Mouse (Mus musculus): ENCODE data around the gene Dars2.
A peak's percentile ranks its signal among the peaks of the same experiment; 100 is the strongest.

Dars2 gene

DNA sequence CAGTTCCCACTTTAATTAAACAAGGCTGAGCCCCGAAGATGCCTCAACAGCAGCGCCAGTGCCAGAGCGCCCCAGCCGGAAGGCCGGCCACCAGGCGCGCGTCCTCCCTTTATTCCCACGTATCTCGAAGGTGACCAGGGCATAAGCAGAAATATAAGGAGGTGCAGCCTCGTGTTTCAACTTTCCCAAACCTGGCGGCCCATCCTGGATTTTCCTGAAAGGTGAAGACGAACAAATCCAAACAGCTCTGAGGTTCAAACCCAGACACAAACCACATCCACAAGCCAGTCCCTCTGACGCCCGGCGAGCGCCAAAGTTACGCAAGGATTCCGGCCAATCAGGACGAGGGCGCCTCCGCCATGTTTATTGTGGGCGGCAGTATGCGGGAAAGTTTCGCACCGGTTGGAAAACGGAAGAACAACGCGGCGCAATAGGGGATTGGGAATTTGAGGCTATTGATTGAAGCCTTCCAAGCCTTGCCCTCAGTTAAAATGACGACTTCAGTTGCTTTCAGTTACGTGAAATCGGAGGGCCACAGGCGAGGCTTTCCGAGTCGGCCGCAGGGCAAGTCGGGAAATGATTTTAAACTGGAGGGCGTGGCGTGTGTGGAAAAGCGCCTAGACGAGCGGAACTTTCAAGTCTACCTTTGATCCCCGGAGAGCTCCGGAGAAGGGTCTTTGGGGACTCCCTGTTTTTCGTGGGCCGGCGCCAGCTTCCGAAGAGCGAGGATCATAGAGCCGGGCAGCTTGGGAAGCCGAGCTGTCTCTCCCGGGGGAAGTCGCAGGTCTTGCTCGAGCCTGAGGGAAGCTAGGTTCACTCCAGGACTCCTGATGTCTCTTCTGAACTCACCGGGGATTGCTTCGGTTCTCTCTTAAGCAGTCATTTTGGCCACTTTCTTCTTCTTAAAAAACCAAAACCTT is at the start of gene Dars2, which contains the start of gene Cenpl:
TSS of gene Dars2 (minus strand) at position 307 of the 920 bp plus-strand sequence.
TSS of gene Cenpl (plus strand) at position 362 of the 920 bp plus-strand sequence.
- peak; percentile 93 for DNase-seq (ENCODE audit: low read depth, low spot score)

DNA sequence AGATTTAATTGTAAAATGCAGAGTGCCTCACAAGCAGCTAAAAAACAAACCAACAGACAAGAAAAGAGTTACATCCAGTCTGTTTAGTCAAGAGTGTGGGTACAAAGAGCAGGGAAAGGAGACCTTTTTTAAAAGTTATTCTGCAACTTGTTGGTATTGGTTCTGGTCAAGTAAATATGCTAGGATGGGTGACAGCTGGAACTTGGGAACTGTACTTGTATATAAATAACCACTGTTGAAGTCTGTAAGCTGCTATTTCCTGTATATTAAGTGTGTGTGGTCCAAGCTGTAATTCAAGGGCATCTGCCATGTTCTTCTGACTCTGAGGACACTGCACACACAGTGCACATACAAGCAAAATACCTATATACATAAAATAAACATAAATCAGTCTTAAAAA is 44.1 kb upstream of the Dars2 start:
- DNase-seq (ENCODE audit: low read depth, low spot score): no peak

DNA sequence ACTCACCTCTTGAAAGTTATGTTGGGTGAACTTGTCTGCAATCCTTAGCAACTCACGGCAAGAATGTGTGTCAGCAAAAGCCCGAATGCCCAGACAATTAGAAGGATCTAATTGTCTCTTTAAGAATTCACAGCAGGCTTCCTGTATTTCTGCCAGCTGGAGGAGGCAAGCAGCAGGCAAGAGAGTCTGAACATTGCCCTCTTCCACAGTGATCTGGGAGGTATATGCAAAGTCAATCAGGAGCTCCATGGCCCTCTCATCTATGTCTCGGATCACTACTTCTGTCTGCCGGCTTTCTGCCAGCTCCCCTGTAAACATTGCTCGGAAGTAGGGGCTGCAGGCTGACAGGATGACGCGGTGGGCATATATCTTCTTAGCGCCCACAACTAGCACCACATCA is 38.8 kb upstream of the Dars2 start:
- DNase-seq (ENCODE audit: low read depth, low spot score): no peak

DNA sequence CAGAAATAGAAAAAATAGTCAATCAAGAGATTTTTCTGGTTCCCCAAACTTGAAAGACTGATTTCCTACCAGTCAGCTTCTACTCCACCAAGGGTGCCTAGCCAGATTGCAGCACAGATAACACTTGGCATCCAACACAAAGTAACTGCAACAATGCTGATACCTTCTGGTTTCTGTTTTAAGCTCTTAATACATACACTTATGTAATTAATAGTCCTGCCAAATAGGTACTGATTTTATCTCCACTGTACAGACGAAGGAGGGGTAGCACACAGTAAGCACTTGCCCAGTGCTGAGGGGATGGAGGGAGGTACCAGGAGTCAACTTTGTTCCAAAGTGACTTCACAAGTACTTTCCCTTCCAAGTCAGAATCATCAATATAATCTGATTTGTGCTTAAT is 33.4 kb upstream of the Dars2 start:
- no peak for DNase-seq (ENCODE audit: low read depth, low spot score)

DNA sequence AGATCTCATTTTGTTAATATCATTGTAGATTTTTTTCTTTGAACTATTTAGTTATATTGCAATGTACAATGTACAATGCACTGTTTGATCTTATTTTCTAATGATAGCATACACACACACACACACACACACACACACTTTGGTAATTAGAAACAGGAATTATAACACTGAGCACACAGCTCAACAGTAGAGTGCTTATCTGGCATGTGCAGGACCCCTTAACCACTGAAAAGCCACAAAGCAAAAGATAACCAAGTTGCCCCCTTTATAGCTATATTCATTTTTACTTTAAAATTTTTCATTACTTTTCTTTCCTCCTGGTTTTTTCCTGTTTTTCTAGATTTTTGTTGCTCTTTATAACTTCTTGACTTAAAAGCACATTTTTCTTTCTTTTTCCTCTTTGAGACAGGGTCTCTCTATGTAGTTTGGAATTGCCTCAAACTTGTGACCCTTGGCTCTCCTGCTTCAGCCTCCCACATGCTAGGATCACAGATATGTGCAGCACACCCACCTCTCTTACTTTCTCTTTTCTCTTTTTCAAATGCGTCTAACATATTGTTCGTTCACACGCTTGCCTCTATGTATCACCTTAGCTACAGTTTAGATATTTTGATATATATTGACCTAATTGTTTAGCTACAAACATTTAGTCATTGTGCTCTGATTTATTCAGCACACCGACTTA is 29.4 kb upstream of the Dars2 start:
- no peak for DNase-seq (ENCODE audit: low read depth, low spot score)

DNA sequence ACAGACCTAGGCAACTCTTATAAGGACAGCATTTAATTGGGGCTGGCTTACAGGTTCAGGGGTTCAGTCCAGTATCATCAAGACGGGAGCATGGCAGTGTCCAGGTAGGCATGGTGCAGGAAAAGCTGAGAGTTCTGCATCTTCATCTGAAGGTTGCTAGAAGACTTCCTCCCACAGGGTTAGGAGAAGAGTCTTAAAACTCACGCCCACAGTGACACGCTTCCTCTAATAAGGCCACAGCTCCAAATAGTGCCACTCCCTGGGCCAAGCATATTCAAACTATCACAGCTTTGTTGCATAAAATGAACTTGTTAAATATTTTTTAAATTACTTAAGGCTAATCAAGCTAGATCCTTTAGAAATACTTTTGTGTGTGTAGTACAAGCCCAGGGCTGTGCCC is 6.8 kb upstream of the Dars2 start:
- no peak for DNase-seq (ENCODE audit: low read depth, low spot score)

DNA sequence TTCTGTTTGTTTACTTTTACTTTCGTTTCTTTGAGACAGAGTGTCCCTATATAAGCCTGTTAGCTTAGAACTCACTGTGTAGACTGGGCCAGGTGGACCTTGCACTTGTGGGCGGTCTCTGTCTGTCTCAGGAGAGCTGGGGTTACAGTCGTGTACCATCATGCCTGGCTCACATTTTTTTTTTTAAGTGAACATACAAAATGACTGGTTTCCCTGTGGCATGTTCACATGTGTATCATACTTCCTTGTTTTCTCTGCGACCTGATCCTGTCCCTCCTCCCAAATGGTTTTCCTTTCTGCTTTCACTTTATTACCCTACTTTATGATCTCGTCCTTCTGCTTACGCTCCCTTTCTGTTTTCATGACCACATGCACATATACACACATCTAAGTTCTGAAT is 5.8 kb upstream of the Dars2 start:
- DNase-seq (ENCODE audit: low read depth, low spot score): no peak

DNA sequence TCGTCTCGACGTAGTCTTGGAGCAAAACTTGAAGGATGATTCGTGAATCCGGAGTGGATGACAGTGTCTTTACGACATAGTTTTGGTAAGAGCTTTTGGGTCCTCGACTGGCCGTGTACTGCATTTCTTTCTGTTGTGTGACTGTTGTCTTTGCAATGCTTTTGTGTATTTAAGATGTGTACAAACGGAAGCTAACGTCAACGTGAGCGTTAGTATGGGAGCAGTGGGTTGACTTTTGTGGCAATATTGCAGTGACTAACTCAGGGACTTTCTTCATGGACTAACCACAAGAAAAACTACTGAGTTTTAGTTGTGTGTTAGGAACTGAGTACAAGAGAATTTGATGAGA is 788 bp upstream of the Dars2 start:
- no peak for DNase-seq (ENCODE audit: low read depth, low spot score)

DNA sequence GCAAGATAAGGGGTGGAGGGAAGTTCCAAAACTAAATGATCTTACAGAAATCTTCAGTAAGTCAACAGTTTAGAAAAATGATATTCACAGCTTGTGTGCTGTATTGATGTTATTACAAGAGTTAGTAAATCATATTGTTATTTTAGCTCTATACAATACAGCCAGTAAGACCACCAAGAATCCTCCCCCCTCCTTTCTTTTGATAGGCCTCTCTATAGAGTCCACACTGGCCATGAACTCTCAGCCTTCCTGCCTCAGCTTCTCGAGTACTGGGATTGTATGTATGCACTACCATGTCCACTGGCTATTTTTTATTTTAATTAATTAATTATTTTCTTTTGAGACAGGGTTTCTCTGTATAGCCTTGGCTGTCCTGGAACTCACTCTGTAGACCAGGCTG is 7.1 kb downstream of the Dars2 start:
- DNase-seq (ENCODE audit: low read depth, low spot score): no peak

DNA sequence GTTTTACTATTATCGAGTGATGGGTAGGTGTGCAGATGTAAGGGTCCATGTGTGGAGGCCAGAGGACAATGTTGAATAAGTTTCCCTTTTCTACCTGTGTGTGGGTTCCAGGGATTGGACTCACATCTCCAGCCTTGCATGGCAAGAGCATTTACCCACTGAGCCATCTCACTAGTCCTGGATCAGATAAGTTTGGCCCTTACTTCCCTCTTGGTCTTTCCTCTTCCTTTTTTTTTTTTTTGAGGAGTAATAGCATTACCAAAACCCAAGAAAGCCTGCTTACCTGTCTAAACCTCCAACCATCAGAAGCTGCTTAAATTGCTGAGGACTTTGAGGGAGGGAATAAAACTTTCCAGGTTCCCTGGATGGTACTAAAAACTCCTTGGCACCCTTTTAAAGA is 13.3 kb downstream of the Dars2 start:
- DNase-seq (ENCODE audit: low read depth, low spot score): no peak

DNA sequence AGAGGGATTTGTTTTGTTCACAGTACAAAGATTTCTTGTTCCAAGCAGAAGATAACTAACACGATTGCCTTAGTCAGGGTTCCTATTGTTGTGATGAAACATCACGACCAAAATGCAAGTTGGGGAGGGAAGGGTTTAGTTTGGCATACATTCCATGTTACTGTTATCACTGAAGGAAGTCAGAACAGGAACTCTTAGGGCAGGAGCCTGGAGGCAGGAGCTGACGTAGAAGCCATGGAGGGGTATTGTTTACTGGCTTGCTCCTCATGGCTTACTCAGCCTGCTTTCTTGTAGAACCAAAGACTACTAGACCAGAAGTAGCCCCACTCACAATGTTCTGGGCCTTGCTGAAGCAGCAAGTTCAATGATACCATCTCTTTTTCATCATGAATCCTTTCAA is 23.5 kb downstream of the Dars2 start:
- no peak for DNase-seq (ENCODE audit: low read depth, low spot score)

DNA sequence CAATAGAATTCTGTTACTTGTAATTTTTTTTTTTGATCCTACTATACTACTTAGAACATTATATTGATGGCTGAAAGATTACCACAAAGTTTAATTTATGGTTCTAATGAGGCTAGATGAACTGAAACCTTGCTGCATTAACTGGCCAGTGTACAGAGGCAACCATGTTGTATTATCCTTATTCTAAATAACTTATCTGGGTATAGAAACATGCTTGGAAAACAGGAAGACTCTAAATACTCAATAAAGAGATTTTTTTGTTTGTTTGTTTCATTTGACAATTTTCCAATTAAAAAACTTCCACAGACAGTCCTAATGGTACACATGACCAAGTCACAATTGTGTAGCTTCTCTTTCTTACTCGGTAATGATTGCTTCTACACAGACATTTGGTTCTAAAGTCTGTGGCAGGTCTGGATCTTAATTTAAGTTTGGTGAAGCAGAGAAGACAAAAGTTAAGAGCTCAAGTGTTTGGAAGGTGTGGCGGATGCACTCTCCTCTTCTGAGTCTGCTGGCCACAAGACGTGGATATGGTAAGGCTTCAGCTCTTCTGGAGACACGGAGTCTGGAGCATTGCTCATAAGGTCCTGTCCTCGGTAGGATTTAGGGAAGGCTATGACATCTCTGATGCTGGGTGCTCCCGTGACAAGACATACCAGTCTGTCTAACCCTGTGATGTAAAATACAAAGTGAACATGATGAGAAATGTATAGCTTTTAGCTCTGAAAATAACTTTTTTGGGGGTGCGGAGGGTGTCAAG is 29.0 kb downstream of the Dars2 start:
- no peak for DNase-seq (ENCODE audit: low read depth, low spot score)

DNA sequence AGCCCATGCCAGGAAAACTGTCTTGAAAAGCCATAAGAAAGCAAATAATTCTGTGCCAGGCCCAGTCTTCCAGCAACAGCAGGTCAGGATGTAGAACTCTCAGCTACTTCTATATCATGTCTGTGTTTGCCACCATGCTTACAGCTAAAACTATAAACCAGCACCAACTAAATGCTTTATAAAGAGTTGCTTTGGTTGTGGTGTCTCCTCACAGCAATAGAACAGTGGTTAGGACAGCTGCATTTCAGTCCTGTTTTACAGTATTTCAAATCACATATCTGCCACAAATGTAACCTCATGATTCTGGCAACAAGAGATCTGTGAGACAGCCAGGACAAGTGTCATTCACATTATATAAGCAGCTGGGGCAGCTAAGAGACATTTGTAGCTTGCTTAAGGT is 29.6 kb downstream of the Dars2 start:
- no peak for DNase-seq (ENCODE audit: low read depth, low spot score)

DNA sequence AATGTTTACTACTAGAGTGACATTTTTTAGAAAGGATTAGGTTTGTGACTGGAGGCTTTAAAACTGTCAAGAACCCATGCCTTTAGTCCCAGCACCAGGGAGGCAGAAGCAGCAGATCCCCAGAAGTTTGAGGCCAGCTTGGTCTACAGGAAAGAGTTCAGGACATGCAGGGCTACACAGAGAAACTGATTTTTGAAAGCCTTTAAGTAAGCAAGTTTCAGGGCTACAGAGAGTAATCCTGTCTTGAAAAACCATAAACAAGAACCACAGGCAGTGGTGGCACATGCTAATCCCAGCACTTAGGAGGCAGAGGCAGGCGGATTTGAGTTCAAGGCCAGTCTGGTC is 30.1 kb downstream of the Dars2 start:
- no peak for DNase-seq (ENCODE audit: low read depth, low spot score)

DNA sequence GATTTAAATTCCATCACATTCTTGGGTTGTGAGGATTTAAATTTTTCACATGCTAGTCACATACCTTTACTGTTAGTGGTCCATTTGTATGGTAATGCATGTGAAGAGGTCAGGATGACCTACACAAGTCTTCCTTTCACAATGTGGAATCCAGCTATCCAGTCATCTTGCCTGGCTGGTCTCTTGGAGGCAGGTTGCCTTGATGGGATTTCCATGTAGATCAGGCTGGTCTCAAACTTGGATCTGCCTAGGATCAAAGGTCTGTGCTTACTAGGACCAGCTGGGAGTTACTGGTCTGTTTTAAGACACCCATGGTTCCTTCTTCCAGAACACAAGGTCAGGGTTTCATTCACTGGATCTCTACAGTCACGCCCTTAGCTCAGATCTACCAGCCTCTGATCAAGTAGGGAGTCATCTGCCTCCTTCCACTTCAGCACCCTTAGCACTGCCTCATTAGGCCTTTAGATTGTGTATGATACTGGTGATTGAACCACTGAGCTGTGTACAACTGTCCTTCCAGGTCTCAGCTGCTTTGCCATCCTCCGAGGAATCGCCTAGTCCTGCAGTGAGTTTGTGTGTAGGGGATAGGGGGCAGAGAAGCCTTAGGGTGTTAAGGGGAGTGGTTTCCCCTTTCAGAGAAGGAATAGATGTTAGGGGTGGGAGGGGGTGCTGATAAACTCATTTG is 30.6 kb downstream of the Dars2 start:
- DNase-seq (ENCODE audit: low read depth, low spot score): no peak

DNA sequence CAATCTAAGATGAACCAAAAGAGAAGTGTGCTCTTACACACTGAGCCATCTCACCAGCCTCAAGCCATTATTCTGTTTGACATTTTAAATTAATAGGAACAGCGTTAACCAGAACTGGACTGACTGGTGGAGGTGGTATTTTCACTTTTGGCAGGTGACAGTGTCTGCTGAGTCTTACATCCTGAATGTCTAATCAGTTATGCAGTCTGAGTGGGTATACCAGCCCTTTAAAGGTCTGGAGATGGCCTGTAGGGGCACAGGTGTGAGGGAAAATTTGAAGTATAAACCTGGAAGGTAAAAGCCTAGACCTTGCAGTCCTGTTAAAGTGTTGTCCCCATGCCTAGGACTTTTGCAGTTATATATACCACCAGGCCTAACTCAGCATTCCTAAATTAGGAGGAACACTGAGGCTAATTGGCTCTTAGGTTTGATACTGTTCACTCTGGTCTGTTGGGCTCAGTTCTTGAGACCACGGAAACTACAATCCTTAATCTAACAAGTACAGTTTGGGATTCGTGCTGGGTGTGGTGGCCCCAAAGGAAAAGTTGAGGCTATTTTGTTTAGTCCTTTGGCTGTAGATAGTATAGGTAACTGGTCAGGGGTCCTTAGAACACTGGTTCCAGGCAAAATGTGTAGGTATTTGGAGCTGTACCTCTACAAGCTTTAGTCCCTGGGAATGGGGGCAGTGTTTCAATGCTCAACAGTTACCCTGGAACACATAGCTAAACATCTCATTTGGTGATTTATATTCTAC is 31.3 kb downstream of the Dars2 start:
- DNase-seq (ENCODE audit: low read depth, low spot score): no peak

DNA sequence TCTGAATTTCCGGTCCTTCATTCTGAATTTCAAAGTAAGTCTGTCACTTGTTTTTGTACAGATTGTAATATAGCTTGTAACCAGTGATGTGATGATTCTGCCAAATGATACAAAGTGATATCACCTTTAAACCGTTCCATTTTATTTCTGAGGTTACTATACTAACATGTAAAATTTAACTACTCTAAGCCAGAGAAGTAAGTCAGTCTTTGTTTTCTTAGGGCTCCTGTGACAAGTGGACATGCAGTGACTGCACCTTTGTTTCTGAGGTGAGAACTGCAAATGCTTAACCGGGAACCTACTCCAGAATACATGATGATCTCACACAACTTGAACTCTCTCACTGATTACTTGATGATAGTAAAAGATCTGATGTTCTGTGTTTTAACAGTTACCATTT is 32.5 kb downstream of the Dars2 start:
- DNase-seq (ENCODE audit: low read depth, low spot score): no peak

DNA sequence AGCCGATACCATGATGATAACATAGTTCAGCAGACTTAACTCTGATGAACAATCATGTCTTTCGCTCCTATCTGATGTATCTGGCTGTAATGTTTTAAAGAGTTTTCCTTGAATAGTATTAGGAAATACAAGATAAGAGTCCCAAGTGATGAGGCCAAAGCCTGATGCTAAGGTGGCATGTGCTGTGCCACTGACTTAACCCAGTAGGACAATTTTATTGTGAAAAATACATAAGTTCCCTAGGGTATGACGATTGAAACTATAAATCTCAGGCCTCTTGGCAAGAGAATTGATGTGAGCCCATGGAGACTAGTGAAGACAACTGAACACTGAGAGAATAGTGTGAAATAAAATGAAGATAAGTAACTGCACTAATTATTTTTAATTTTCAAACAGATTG is 32.9 kb downstream of the Dars2 start:
- no peak for DNase-seq (ENCODE audit: low read depth, low spot score)

DNA sequence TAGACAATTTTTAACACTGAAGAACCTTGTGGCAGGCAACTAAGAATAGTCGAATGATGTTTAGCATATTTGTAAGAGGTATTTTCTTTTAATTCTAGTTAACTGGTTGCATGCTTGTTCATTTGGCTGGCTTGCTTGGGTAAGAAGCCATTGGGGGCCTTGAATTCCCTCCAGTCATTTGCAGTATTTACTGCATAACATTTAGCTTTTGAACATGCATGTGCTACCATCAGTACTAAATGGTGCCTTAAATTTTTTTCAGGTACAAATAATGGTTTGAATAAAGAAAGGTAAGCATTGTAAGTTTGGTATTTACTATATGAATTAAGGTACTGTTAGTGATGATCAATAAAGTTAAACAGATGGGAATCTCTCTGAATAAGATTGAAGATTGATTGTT is 33.4 kb downstream of the Dars2 start:
- DNase-seq (ENCODE audit: low read depth, low spot score): no peak

DNA sequence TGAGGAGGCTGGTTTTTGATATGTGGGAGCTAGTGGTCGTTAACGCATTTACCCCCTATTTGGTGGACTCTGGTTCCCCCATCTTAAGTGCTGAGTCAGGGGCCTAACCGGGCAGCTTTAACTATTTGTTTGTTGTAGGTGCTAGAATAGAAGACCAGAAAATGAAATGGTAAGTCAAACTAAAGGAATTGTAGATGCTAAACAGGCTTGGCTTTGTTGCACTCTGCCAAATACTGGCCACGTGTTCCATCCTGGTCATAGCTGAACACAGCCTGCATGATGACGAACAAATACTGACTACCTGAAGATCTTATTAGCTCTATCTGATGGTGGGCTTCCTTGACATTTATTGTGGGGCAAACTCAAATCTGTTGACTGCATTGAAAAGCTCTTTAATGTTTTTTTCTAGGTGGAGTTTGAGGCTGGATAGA is 34.0 kb downstream of the Dars2 start:
- no peak for DNase-seq (ENCODE audit: low read depth, low spot score)

DNA sequence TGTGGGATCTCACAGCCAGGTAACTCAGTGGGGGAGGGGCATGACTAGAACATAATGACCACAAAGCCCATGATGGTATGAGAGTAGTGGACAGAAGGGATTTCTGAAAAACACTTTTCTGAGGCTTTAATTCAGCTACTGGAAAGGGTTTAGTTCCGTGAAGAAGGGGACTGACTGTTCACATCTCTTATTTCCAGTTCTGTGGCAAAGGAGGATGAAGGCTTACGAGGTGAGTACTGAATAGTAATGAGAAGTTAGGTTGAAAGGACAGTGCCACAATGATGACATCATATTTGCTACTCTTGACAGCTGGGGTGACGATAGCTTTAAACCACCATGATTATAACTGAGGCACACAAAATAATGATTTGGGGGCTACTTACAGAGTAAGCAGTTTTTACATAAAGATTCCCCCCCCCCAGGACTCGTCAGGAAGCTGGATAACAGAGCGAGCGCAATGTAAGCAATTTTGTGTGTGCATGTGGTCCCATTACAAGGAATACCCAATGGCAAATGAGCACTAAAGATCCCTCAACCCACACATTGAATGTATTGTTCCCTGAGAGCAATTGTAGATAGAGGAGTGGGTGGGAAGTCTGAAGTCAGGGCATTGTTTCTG is 34.6 kb downstream of the Dars2 start:
- no peak for DNase-seq (ENCODE audit: low read depth, low spot score)
